Mouse (Mus musculus): Measurements from ENCODE around the gene Gm21983. TPM values are rescaled to one million over a fixed set of nuclear protein-coding genes. Genes with fewer than 3 reads are reported as not detected.

Gm21983 gene
- total RNA-seq, 4 experiments from 2014 or later = not detected

GRCm38 (mm10) chr7:27160921-27161320 is 20.0 kb downstream of the Gm21983 start:
- no peak for DNase-seq (ENCODE audit: low spot score)

- peak; percentile 88 for DNase-seq (ENCODE audit: low spot score)
Measured at GRCm38 (mm10) chr7:27159882-27160281, 21.0 kb downstream of the Gm21983 start.

GRCm38 (mm10) chr7:27159256-27159655 is 21.6 kb downstream of the Gm21983 start:
- no peak for DNase-seq (ENCODE audit: low spot score)

GRCm38 (mm10) chr7:27158171-27158570 is 22.7 kb downstream of the Gm21983 start:
- no peak for DNase-seq (ENCODE audit: low spot score)

GRCm38 (mm10) chr7:27156005-27156404 is 24.9 kb downstream of the Gm21983 start:
- DNase-seq (ENCODE audit: low spot score) = no peak

- peak; percentile 60 for DNase-seq (ENCODE audit: low spot score)
Measured at GRCm38 (mm10) chr7:27153205-27153764, 27.6 kb downstream of the Gm21983 start, which contains the start of gene Cyp2t4. TSS of gene Cyp2t4 (plus strand) at chr7:27153714.

- no peak for DNase-seq (ENCODE audit: low spot score)
Measured at GRCm38 (mm10) chr7:27136410-27136996, 44.4 kb downstream of the Gm21983 start.

GRCm38 (mm10) chr7:27133757-27134156 is 47.1 kb downstream of the Gm21983 start:
- DNase-seq (ENCODE audit: low spot score) = no peak

GRCm38 (mm10) chr7:27133156-27133555 is 47.7 kb downstream of the Gm21983 start:
- no peak for DNase-seq (ENCODE audit: low spot score)

GRCm38 (mm10) chr7:27132588-27132987 is 48.3 kb downstream of the Gm21983 start:
- peak; percentile 36 for DNase-seq (ENCODE audit: low spot score)

- DNase-seq (ENCODE audit: low spot score) = no peak
Measured at GRCm38 (mm10) chr7:27131387-27131786, 49.5 kb downstream of the Gm21983 start.

- DNase-seq (ENCODE audit: low spot score) = no peak
Measured at GRCm38 (mm10) chr7:27130521-27131370, 50.1 kb downstream of the Gm21983 start.

GRCm38 (mm10) chr7:27129811-27130210 is 51.1 kb downstream of the Gm21983 start:
- no peak for DNase-seq (ENCODE audit: low spot score)

- DNase-seq (ENCODE audit: low spot score) = no peak
Measured at GRCm38 (mm10) chr7:27128946-27129345, 51.9 kb downstream of the Gm21983 start.

GRCm38 (mm10) chr7:27128162-27128561 is 52.7 kb downstream of the Gm21983 start:
- DNase-seq (ENCODE audit: low spot score) = no peak

GRCm38 (mm10) chr7:27124969-27125368 is 55.9 kb downstream of the Gm21983 start:
- no peak for DNase-seq (ENCODE audit: low spot score)

- no peak for DNase-seq (ENCODE audit: low spot score)
Measured at GRCm38 (mm10) chr7:27124305-27124832, 56.5 kb downstream of the Gm21983 start.

- no peak for DNase-seq (ENCODE audit: low spot score)
Measured at GRCm38 (mm10) chr7:27119676-27120075, 61.2 kb downstream of the Gm21983 start, which contains the start of gene Cyp2f2. TSS of gene Cyp2f2 (plus strand) at chr7:27119909.
